Comparison of ENCODE assay signal across 8 mouse cellular contexts in the genomic region with DNA sequence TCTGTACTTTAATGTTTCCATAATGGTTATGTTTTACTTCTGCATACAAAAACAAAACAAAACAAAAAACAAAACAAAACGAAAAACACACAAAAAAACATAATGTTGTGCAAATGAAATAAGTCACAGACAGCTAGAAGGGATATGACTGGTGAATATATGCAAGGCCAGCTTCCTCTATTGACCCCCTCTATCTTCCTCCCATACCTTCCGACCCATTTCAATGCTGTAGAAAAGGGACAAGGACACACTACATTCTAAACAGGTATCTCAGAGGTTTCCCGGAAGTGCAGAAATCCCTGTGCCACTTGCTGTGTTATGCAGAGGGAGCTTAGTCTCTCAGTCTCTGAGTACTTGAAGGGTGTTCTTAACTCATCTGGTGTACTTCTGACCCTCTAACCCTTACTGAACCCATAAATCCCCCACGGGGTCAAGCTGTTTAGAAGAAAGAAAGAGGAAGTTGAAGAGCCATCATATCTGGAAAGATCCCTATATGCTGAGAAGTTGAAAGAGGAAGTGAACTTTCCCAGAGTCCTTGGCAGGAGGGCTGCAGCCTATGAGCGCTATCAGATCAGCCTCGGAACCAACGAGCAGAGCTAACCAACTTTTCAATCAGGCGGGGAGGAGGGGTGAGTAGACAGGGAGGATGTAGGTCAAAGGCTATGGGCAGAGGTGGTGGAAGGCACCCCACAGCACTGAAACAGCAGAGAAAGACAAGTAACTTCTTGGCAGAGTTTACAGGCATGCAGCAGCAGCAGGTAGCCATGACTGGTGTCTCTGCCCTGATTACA. TPM values are rescaled to one million over a fixed set of nuclear protein-coding genes. Genes with fewer than 3 reads are reported as not detected.
A peak's percentile ranks its signal among the peaks of the same experiment; 100 is the strongest.
DNase-seq lines count a peak whose midpoint lies in the region; ATAC-seq and TF ChIP-seq lines count a peak whose summit lies in the region.

No protein-coding gene starts in this region.

- H3K4me3 ChIP-seq in heart, postnatal 0 days (ENCODE audit: low read depth, low read length): no peak overlapping the region
- H3K4me3 ChIP-seq in intestine, embryonic 16.5 days (ENCODE audit: low read length): no peak overlapping the region

- no peaks in the 10 kb centered on the region for H3K9me3 ChIP-seq in heart, postnatal 0 days (replicated peaks; ENCODE audit: control insufficient read depth, low read length)
- H3K9me3 ChIP-seq in intestine, embryonic 16.5 days (ENCODE audit: control insufficient read depth, low read length): no peaks in the 10 kb centered on the region

- H3K4me2 ChIP-seq in heart, postnatal 0 days (ENCODE audit: low read depth, low read length): peak overlapping the region; percentile 2; the same call in 1 of the 2 replicates
- no peak overlapping the region for H3K4me2 ChIP-seq in intestine, embryonic 16.5 days (ENCODE audit: low read depth, low read length)

- H3K27ac ChIP-seq in heart, postnatal 0 days (ENCODE audit: low read depth): no peak overlapping the region
- no peak overlapping the region for H3K27ac ChIP-seq in intestine, embryonic 16.5 days (ENCODE audit: low read length)

- 43% methylated on average over 8 of the region's 8 CpGs for WGBS in heart, postnatal 0 days
- 52% methylated on average over 8 of the region's 8 CpGs for WGBS in intestine, embryonic 16.5 days

- H3K27me3 ChIP-seq in heart, postnatal 0 days (ENCODE audit: control insufficient read depth, insufficient read depth, low read length): no peaks in the 10 kb centered on the region
- H3K27me3 ChIP-seq in intestine, embryonic 16.5 days (replicated peaks; ENCODE audit: control insufficient read depth, insufficient read depth, low read length): no peaks in the 10 kb centered on the region

- TF ChIP-seq EP300 in heart, postnatal 0 days (IDR thresholded peaks at IDR 0.05; ENCODE audit: low read depth): no peak

- H3K9ac ChIP-seq in heart, postnatal 0 days (replicated peaks; ENCODE audit: low read depth, low read length): no peak overlapping the region
- H3K9ac ChIP-seq in intestine, embryonic 16.5 days (ENCODE audit: low read depth, low read length): no peak overlapping the region

- H3K4me1 ChIP-seq in heart, postnatal 0 days (ENCODE audit: control insufficient read depth, insufficient read depth): no peaks in the 10 kb centered on the region; the same call in 1 of the 2 replicates
- H3K4me1 ChIP-seq in intestine, embryonic 16.5 days (ENCODE audit: control insufficient read depth, insufficient read depth, low read length): no peaks in the 10 kb centered on the region

- ATAC-seq in heart, postnatal 0 days (ENCODE audit: insufficient read depth, low read depth): no peak
- peak; percentile 81 for ATAC-seq in megakaryocyte, adult 5-6 weeks (ENCODE audit: poor library complexity, severe bottlenecking)
- ATAC-seq in frontal cortex, adult (ENCODE audit: low TSS enrichment): no peak
- no peak for ATAC-seq in intestine, embryonic 16.5 days

- no peaks in the 10 kb centered on the region for H3K36me3 ChIP-seq in heart, postnatal 0 days (replicated peaks; ENCODE audit: control insufficient read depth, insufficient read depth, low read length)
- no peaks in the 10 kb centered on the region for H3K36me3 ChIP-seq in intestine, embryonic 16.5 days (ENCODE audit: control insufficient read depth, insufficient read depth, low read length)

- TF ChIP-seq CTCF in heart, postnatal 0 days (IDR thresholded peaks at IDR 0.05; ENCODE audit: low read depth): no peak

- peak; percentile 33 for DNase-seq in testis, postnatal 10 days (ENCODE audit: low spot score)
- DNase-seq in testis, postnatal 14 days (ENCODE audit: low spot score): no peak
- no peak for DNase-seq in heart, postnatal 0 days (ENCODE audit: low spot score)
- no peak for DNase-seq in cerebellum, adult 11 months
- DNase-seq in gastrocnemius, postnatal 4 days (ENCODE audit: low spot score in 2 of 2): no peak

RNA-seq across cellular contexts. Expression of a gene that starts 15.5 kb away (rescaled TPM):
- 0.08 and 1.6 TPM in 2 replicates for total RNA-seq in heart, postnatal 0 days (2014; rRNA removed; ENCODE audit: low replicate concordance)
- 0.63 and 0.88 TPM in 2 replicates for polyA plus RNA-seq in heart, postnatal 0 days (2015; fragmentation: Nextera tagmentation; extraction: Ambion mirVana)
- 205 and 221 TPM in 2 replicates for total RNA-seq in megakaryocyte, adult 5-6 weeks (2015)
- 94.8 and 109 TPM in 2 replicates for total RNA-seq in megakaryocyte, adult 5-6 weeks (2017)
- polyA plus RNA-seq in intestine, embryonic 16.5 days (2015; fragmentation: Nextera tagmentation; extraction: Ambion mirVana): 3.1 and 4.1 TPM in 2 replicates
- total RNA-seq in gastrocnemius, postnatal 4 days (2021): 1 to 10 TPM; 3.3 to 3.4 TPM

RNA-seq across cellular contexts. Expression of a gene that starts 38.3 kb away (rescaled TPM):
- not detected in 2 replicates for total RNA-seq in heart, postnatal 0 days (2014; rRNA removed; ENCODE audit: low replicate concordance)
- polyA plus RNA-seq in heart, postnatal 0 days (2015; fragmentation: Nextera tagmentation; extraction: Ambion mirVana): 0.05 TPM in 1 of 2 replicates, not detected in the other
- 0.09 TPM in 1 of 2 replicates, not detected in the other for total RNA-seq in megakaryocyte, adult 5-6 weeks (2015)
- total RNA-seq in megakaryocyte, adult 5-6 weeks (2017): 0.18 TPM in 1 of 2 replicates, not detected in the other
- polyA plus RNA-seq in intestine, embryonic 16.5 days (2015; fragmentation: Nextera tagmentation; extraction: Ambion mirVana): 6.6 and 8.9 TPM in 2 replicates
- total RNA-seq in gastrocnemius, postnatal 4 days (2021): under 1 TPM; 0.21 to 0.47 TPM

Comparison
In these comparisons a context has a peak if more than half of its experiments do, and no peak if none do; other contexts are left out.
1. RNA of a gene that starts 15.5 kb away (total RNA-seq): 94.8 to 221 TPM in megakaryocyte, adult 5-6 weeks; 3.3 to 3.4 TPM in gastrocnemius, postnatal 4 days and 0.08 to 1.6 TPM in heart, postnatal 0 days; every median in the first group is over 10 times any median in the second.